Mouse (Mus musculus) myocyte (in vitro differentiated cells): ENCODE measurements around the gene Cytip.

Experiments used
- CEBPB ChIP-seq: IDR thresholded peaks from 2 replicates; pipeline ENCODE4 v1.6.1; 2011; ENCODE audit warnings: mild to moderate bottlenecking, moderate library complexity; ENCODE audit not compliant: poor library complexity, insufficient read depth, severe bottlenecking
- POLR2A ChIP-seq: IDR thresholded peaks from one replicate; pipeline ENCODE4 v1.6.1; 2011; ENCODE audit warnings: low read depth, mild to moderate bottlenecking, control low read depth, moderate library complexity; ENCODE audit not compliant: insufficient read length
- REST ChIP-seq: IDR thresholded peaks from one replicate; pipeline ENCODE4 v1.6.1; 2011; ENCODE audit warnings: mild to moderate bottlenecking, control low read depth, moderate library complexity; ENCODE audit not compliant: insufficient read depth, insufficient read length
- TCF12 ChIP-seq: IDR thresholded peaks from one replicate; pipeline ENCODE4 v1.6.1; 2011; ENCODE audit warnings: mild to moderate bottlenecking, control low read depth; ENCODE audit not compliant: poor library complexity, insufficient read depth, severe bottlenecking
- USF1 ChIP-seq: IDR thresholded peaks from one replicate; pipeline ENCODE4 v1.6.1; 2011; ENCODE audit warnings: low read depth, mild to moderate bottlenecking, control low read depth, moderate library complexity

GRCm38 (mm10) chr2:58163457-58164181 lies 31.7 kb downstream of the Cytip start:
- no peak for TF ChIP-seq TCF12
- no peak for TF ChIP-seq USF1
- TF ChIP-seq POLR2A: no peak
- TF ChIP-seq REST: no peak
- no peak for TF ChIP-seq CEBPB
